ENCODE assay signal across 18 mouse cellular contexts in the genomic region with DNA sequence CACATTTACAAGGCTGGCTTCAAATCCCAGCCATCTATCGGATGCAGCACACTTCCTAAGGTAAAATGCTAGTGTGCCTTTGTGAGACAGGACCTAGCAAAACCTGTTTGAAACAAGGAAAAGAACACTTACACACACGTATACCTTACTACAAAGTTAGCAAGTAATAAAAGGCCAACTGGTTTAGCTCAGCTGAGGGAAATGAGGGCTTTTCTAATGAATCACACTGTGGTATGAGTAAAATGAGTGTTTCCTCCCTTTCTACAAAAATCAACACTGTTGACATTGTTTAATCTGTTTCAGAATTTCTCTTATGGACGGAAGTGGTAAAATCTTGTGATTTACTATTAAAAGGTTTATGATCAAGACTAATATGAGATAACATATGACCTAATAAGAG.
A peak's percentile ranks its signal among the peaks of the same experiment; 100 is the strongest.
DNase-seq lines count a peak whose midpoint lies in the region; ATAC-seq and TF ChIP-seq lines count a peak whose summit lies in the region.
"Had no signal": no experiment of that assay in that cellular context is flagged by ENCODE, and none has a peak within 500 bp of the region (broad histone marks: within the 10 kb centered on the region; RNA-seq: fewer than 3 reads in every experiment).

No protein-coding gene starts in this region.

- ATAC-seq in heart, embryonic 13.5 days (ENCODE audit: extremely low read depth, insufficient number of reproducible peaks, low FRiP score, low TSS enrichment): no peak
- ATAC-seq in liver, postnatal 0 days: no peak
- ATAC-seq in activated CD4-positive, CD25-positive, alpha-beta regulatory T cell, adult 4 months: peak; percentile 2
- no peak for ATAC-seq in stomach, embryonic 14.5 days (ENCODE audit: insufficient number of reproducible peaks, insufficient read depth, low FRiP score, low read depth)

- 60% methylated on average over 3 of the region's 3 CpGs for WGBS in heart, embryonic 13.5 days
- WGBS in liver, postnatal 0 days (ENCODE audit: insufficient replicate concordance): 69% methylated on average over 3 of the region's 3 CpGs
- WGBS in stomach, embryonic 14.5 days: 47% methylated on average over 3 of the region's 3 CpGs

- intact Hi-C loops in heart, postnatal 10 days (cut with DNase I): no loop called here

- H3K4me3 ChIP-seq in heart, embryonic 13.5 days: no peak overlapping the region
- no peak overlapping the region for H3K4me3 ChIP-seq in liver, postnatal 0 days (ENCODE audit: low read depth, low read length)
- no peak overlapping the region for H3K4me3 ChIP-seq in stomach, embryonic 14.5 days (ENCODE audit: low read depth, low read length)
- H3K4me3 ChIP-seq: forebrain, embryonic 10.5 days; hindbrain, embryonic 13.5 days; midbrain, embryonic 10.5 days; neural tube, embryonic 12.5 days had no signal

- DNase-seq in heart, postnatal 10 days: no peak
- no peak for DNase-seq in liver, postnatal 0 days
- DNase-seq in liver: no peak
- no peak for DNase-seq in ovary, postnatal 14 days (ENCODE audit: low spot score)
- DNase-seq in cerebellum, adult 8-10 months: no peak
- DNase-seq: adrenal gland, postnatal 10 days; embryo, embryonic 11 days; retina, postnatal 1 day; thymus, postnatal 25 days had no signal

- no peak overlapping the region for H3K9ac ChIP-seq in heart, embryonic 13.5 days
- H3K9ac ChIP-seq in liver, postnatal 0 days (replicated peaks): no peak overlapping the region
- no peak overlapping the region for H3K9ac ChIP-seq in stomach, embryonic 14.5 days (replicated peaks; ENCODE audit: low read depth, low read length)
- H3K9ac ChIP-seq: hindbrain, embryonic 13.5 days; liver, embryonic 15.5 days; neural tube, embryonic 12.5 days had no signal

- no peaks in the 10 kb centered on the region for H3K36me3 ChIP-seq in heart, embryonic 13.5 days
- no peaks in the 10 kb centered on the region for H3K36me3 ChIP-seq in liver, postnatal 0 days (replicated peaks; ENCODE audit: insufficient read depth, low read length)
- no peaks in the 10 kb centered on the region for H3K36me3 ChIP-seq in stomach, embryonic 14.5 days (ENCODE audit: control insufficient read depth, insufficient read depth, low read length)
- H3K36me3 ChIP-seq: forebrain, embryonic 10.5 days; hindbrain, embryonic 13.5 days; liver, embryonic 15.5 days; midbrain, embryonic 10.5 days; neural tube, embryonic 12.5 days had no signal

- peaks cover 56% of the 10 kb centered on the region for H3K4me1 ChIP-seq in heart, embryonic 13.5 days
- H3K4me1 ChIP-seq in liver, postnatal 0 days (ENCODE audit: insufficient read depth): peaks cover 18% of the 10 kb centered on the region
- H3K4me1 ChIP-seq in stomach, embryonic 14.5 days (ENCODE audit: control insufficient read depth, insufficient read depth, low read length): peaks cover 49% of the 10 kb centered on the region

- no peak for TF ChIP-seq CTCF in liver, postnatal 0 days (IDR thresholded peaks at IDR 0.05; ENCODE audit: low read depth)

- no peaks in the 10 kb centered on the region for H3K9me3 ChIP-seq in heart, embryonic 13.5 days
- no peaks in the 10 kb centered on the region for H3K9me3 ChIP-seq in liver, postnatal 0 days (ENCODE audit: low read length)
- H3K9me3 ChIP-seq in stomach, embryonic 14.5 days (ENCODE audit: control insufficient read depth, low read depth, low read length): no peaks in the 10 kb centered on the region
- H3K9me3 ChIP-seq: forebrain, embryonic 10.5 days; hindbrain, embryonic 13.5 days; liver, embryonic 15.5 days; midbrain, embryonic 10.5 days; neural tube, embryonic 12.5 days had no signal

- no peak for TF ChIP-seq EP300 in liver, postnatal 0 days (IDR thresholded peaks at IDR 0.05; ENCODE audit: low read depth)

- H3K27me3 ChIP-seq in heart, embryonic 13.5 days (replicated peaks): no peaks in the 10 kb centered on the region
- H3K27me3 ChIP-seq in liver, postnatal 0 days (ENCODE audit: insufficient read depth, low read length): no peaks in the 10 kb centered on the region
- H3K27me3 ChIP-seq in stomach, embryonic 14.5 days (ENCODE audit: control insufficient read depth, insufficient read depth, low read length): no peaks in the 10 kb centered on the region
- H3K27me3 ChIP-seq: CH12.LX; hindbrain, embryonic 13.5 days; liver, embryonic 15.5 days; neural tube, embryonic 12.5 days had no signal

- H3K4me2 ChIP-seq in heart, embryonic 13.5 days: no peak overlapping the region; the same call in 1 of the 2 replicates
- H3K4me2 ChIP-seq in liver, postnatal 0 days (ENCODE audit: low read depth, low read length): no peak overlapping the region
- H3K4me2 ChIP-seq in stomach, embryonic 14.5 days (replicated peaks; ENCODE audit: low read depth, low read length): no peak overlapping the region
- H3K4me2 ChIP-seq: hindbrain, embryonic 13.5 days; neural tube, embryonic 12.5 days had no signal

- peak overlapping the region; percentile 96 for H3K27ac ChIP-seq in heart, embryonic 13.5 days (replicated peaks)
- peak overlapping the region; percentile 64; the same call in 1 of the 2 replicates for H3K27ac ChIP-seq in liver, postnatal 0 days (ENCODE audit: low read depth)
- peak overlapping the region; percentile 86 for H3K27ac ChIP-seq in stomach, embryonic 14.5 days (ENCODE audit: low read length)
- H3K27ac ChIP-seq: hindbrain, embryonic 13.5 days; neural tube, embryonic 12.5 days had no signal
